Mouse (Mus musculus): ENCODE measurements at regions not wholly inside any gene's neighbourhood (a gene's known extent, or its start where the extent isn't known, plus 50 kb on each side); places are given as distances from the start of the nearest gene placed in this dataset.
A peak's percentile ranks its signal among the peaks of the same experiment; 100 is the strongest.

DNA sequence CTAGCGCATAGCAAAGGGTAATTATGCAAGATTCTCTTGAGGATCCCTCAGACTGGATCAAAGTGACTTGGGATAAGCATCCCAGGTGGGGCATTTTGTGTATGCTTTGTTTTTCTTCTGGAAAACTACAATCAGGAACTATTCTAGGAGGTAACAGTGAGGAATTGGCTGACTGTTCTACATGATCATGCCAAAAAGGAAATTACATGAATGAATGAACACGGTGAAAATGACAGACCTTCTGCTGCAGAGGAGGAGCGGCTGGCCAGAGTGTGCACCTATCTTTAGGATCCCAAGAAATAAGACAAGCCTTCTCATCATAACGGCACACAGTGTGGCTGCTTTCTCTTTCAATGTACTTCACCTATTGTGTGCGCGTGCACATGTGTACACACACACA, 317.5 kb upstream of the Sash1 start:
- DNase-seq (ENCODE audit: extremely low read depth, insufficient read length, low spot score), result no peak

DNA sequence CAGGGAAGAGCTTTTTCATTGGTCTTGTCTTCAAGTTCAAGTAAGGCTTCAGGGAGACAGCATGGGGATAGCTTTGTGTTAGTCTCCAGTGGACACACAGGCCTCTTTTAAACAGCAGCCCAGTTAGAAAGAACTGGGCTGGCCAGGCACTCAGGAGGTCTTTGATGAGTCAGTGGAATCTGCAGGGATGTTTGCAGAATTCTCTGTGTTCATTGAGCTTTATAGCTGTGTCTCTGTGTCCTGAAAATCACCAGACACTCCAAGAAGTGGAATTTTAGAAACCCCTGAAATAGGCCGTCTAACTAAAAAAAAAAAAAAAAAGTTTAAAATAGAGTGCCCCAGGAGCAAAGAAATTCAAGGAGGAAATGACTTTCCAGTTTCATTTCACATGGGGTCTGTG, 317.1 kb upstream of the Sash1 start:
- no peak for DNase-seq (ENCODE audit: extremely low read depth, insufficient read length, low spot score)

DNA sequence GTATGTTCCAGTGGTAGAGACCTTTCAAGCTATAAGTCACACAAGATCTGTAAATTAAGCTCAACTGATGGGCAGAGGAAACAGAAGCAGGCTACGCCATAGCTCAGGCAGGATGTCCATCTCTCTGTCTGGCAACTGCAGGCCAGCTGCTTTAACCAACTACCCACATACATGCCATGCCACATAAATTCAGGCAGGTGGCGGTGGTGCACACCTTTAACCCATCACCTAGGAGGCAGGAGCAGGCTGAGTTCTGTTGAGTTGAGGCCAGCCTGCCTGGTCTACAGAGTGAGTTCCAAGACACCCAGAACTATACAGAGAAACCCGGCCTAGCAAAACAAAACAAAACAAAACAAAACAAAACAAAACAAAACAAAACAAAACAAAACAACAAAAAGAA, 289.1 kb upstream of the Sash1 start:
- DNase-seq (ENCODE audit: extremely low read depth, insufficient read length, low spot score), result no peak

DNA sequence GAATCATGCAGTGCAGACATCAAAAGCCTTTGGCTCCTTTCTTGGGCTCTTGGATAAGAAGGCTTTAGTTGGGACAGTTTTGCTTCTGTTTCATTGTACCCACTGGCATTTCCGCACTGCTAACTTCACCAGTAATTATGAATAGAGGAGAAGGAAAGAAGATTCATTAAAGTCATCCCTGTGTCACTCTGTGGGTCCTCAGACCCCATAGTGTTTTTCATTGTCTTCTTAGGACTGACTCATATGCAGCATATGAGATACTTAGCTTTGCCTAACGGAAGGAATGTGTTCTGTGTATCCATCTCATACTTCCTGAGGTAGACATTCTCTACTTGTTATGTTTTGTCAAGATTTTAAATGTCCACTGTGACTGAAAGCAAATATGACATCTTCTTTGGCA, 287.6 kb upstream of the Sash1 start:
- DNase-seq (ENCODE audit: extremely low read depth, insufficient read length, low spot score), result no peak

DNA sequence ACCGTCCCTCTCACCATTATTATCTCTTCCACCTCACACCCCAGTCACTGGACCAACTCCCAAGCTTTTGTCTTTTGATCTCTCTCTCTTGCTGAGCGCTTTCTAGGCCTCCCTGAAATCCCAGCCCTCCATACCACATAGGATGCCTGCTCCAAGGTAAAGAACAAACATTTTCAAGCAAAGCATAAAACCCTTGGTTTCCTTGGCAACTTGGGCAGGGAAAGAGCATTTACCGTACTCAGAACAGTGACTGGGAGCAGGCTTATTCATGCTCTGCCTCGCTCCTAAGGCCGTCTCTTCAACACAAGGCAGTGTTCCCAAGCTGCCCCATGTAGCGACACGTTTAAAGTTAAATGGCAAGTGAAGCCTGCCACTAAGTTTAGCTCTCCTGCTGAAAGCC, 282.9 kb upstream of the Sash1 start:
- no peak for DNase-seq (ENCODE audit: extremely low read depth, insufficient read length, low spot score)

DNA sequence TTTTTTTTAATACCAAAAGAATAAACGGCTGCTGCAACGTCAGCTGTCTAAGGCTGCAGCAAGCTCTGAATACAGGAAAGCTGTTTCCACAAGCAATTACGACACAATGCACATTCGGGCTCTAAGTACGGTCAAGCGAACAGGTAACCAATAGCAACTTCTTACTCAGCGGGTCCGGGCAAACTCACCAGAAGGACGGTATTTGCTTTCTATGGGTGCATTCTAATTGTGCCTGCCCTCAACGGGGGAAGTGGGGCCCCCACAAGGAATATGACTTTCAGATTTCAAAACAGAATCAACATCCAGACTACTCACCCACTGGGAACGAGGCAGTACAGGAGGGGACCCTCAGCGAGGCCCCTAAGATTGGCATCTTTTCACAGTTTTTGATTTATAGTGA, 280.1 kb upstream of the Sash1 start:
- DNase-seq (ENCODE audit: extremely low read depth, insufficient read length, low spot score), result no peak

DNA sequence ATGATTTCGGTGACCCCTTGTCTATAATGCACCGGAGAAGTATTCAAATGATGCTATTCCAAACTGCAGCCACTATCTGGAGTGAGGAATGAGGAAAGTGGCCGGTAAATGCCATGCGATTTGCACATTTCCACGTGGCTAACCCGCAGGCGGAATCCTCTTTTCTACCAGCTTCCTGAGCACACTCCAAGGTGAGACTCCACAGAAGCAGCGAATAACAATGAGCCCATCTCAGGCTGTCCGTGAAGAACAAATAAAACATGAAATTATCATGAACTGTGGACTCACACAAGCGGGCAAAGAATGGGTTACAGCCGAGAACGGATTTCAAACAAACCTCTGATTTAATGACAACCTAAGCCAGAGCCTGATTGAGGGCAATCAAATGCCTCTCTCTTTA, 279.7 kb upstream of the Sash1 start:
- DNase-seq (ENCODE audit: extremely low read depth, insufficient read length, low spot score), result no peak

DNA sequence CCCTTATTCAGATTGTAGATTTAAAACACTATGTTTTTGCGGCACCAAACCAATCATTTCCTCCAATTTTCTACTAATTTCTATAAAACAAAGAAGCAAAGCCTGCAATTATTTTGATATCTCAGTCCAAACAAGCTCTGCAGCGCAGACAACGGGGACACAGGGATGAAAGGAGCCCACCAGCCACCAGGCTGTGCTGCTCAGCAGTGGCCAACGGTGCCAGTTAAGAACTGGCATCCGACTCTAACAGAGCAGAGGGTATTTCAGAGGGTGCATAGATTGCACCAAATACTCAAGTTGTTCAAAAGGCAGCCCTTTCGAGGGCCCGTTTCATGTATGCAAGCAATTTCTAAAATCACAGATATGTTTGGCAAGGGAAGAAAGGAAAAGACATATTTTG, 278.5 kb upstream of the Sash1 start:
- no peak for DNase-seq (ENCODE audit: extremely low read depth, insufficient read length, low spot score)

DNA sequence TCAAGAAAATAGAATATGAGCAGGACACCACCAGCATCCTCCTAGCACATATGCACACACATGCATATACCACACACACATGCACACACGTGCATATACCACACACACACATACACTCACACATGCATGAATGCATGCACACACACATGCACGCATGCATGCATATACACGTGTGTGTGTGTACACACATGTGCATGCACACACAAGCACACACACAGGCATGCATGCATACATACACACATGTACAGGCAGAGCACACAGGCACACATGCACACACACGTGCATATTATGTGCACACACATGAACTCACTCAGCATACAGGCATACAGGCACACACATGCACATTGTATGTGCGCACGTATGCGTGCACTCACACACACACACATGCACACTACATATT, 275.7 kb upstream of the Sash1 start:
- no peak for DNase-seq (ENCODE audit: extremely low read depth, insufficient read length, low spot score)

DNA sequence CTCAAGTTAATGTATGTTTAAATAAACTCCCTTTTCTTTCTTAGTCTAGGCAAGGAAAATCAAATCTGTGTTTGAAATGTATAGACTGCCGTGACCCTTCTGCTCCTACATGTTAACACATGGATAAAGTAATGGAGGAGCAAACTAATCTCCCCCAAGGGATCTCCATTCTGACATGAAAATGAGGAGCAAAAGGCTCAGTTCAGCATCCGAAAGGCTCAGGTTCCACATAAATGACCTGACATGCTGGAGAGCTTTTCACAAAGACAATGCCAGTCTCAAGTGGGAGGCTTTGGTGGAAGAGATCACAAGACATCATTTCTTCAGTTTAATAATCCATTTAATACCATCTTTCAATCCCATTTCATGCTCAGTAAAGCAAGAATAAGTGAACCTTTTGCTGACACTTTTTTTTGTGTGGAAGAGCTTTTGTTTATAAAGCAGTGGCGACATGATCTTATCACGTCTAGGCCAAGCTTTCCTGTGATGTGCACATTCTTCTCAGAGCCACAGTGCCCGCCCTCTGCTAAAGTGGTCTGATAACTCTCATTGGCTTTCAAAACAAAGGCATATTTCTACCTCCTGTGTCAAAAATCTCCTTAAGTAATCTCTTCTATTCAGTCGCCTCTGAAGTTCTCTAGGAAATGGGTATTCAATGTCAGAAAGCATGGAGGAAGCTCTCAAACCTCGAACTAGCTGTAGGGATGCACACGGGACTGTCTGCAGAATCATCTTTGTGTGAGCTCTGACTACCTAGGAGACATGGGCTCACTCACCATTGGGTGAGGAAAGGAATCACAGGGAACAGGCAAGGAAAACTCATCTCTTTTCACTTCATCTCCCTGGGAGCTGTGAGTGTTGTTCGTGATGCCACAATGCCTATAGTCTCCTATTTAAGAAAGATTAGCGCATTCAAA, 271.7 kb upstream of the Sash1 start:
- DNase-seq (ENCODE audit: extremely low read depth, insufficient read length, low spot score), result no peak

DNA sequence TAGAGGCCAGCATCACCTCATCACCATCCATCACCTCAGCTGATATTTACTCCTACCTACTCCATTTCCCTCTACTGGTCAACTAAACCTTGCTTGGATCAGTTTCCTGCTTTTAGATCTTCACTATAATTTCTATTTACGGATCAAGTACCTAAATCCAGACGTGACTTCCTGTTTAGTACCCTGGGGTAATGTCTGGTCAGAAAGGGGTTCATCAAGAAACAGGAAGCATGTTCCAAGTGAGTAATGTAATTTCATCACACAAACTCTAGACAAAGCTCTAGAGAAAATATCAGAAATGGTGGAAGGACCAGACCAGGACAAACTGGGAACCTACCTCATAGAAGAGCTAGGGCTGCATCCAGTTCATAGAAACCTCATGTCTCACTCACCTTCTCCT, 250.2 kb upstream of the Sash1 start:
- DNase-seq (ENCODE audit: extremely low read depth, insufficient read length, low spot score), result no peak

DNA sequence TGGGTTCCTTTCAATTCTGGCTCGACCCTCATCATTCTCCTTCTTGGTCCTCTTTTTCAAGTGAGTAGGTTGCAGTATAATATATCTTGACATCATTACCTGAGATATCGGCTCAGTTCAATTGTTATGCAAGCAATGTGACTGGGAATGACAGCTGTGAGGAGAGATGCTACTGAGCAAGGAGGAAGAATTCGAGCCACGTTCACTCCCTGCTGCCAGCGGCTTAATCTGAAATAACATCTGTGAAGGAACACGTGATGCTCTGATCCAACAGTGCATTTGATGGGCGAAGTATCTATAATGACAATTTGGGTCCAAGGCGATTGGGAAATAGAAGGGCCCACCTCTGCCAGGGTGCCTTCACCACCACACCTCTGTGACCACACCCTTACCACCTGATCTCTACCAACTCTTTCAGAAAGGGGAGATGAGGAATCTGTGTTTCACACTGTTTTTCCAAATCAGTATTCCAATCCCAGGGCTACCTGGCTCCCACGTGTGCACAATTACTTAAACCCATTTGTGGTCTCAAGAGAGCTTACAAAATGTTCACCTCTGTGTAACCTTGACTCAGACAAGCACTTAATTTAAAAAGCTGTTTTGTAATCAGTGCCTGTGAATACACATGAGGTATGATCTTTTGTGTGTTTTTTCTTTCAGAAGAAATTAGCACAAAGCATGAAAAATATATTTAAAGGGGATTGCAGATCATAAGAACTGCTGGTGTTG, 248.6 kb upstream of the Sash1 start:
- no peak for DNase-seq (ENCODE audit: extremely low read depth, insufficient read length, low spot score)

DNA sequence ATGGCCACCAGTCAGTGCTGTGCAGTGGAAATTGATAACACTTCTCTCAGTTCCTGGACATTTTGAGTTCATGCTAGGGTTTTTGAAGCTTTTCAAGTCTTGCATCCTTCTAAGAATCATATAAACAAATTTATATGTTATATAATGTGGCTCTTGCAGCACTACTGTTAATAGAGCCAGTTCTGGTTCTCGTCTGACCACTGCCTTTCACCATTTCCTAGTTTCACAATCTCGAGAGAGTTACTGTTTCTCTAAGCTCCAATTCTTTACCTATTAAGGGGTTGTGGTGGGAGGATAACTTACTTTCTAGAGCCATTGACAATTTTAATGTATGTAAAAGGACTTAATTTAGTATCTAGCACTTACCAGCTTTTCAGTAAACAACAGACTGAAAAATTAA, 244.2 kb upstream of the Sash1 start:
- DNase-seq (ENCODE audit: extremely low read depth, insufficient read length, low spot score), result no peak

DNA sequence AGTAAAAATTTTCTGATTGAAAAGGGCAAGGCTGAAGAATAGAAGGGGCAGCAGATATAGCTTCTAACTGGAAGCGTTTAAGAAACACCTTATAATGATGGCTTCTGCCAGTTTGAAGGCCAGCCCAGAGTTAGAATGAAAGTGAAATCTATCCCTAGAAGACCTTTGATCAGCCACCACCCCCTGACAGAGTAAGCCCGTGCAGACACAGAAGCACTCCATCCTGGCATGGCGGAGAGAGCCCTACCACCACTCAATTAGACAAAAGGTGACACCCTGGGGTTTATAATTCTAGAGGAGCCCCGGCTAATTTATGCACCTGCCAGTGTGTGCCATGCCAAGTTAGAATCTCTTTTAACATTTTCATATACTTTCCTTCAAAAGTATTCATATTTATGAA, 233.4 kb upstream of the Sash1 start:
- DNase-seq (ENCODE audit: extremely low read depth, insufficient read length, low spot score), result no peak

DNA sequence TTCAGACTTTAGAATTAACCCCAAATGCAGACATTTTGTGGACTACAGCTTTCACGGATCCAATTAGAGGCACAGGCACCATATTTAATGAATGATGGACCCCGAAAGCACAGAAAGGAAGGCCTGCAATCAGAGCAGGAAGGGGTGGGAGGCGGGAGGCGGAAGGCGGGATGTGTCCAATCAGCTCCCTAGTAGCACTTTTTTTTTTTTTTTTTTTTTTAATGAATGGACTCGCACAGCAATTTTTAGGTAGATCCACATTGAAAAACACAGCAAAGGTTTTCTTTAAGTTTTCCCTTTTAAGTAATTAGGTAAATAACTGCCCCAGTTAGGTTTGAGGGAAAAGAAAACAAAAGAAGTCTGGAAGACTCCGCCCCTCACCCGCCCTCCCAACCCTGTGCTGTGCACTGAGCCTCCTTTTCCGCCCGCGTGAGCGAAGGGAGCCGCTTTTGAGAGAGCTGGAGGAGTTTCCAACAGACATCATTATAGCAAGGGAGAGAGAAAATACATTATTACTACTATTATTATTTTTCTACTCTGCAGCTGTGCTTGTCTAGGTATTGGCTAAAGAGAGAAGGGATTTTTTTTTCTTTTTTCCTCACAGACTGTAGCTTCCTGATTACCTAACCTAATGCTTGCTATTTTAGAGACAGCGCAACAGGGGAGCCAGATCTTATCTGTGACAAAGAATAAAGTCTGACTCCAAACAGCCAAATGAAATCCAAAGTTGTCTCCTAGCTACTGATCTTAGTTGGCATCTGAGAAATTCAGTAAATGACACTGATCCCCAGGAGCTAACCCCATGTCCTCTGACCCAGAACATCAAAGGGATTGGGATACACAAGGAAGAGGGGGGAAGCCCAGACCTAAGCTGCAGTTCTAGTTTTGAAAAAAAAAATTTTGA, 232.0 kb upstream of the Sash1 start:
- DNase-seq (ENCODE audit: extremely low read depth, insufficient read length, low spot score), result peak; percentile 4

DNA sequence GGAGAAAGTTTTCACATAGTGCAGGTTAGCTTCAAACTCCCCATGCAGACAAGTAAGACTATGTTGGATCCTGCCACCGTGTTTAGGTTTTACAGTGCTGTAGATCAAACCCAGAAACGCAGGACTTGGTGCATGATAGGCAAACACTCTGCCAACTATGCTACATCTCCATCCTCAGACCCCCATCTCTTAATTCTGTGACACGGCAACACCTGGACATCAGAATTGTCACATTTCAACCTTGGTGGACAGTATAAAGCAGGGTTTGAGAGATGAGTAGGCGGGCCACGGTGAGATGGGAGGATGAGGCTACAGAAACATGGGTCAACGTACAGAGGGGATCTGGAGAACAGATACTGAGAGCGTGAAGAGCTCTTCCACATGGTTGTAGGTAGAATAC, 231.3 kb upstream of the Sash1 start:
- DNase-seq (ENCODE audit: extremely low read depth, insufficient read length, low spot score), result no peak

DNA sequence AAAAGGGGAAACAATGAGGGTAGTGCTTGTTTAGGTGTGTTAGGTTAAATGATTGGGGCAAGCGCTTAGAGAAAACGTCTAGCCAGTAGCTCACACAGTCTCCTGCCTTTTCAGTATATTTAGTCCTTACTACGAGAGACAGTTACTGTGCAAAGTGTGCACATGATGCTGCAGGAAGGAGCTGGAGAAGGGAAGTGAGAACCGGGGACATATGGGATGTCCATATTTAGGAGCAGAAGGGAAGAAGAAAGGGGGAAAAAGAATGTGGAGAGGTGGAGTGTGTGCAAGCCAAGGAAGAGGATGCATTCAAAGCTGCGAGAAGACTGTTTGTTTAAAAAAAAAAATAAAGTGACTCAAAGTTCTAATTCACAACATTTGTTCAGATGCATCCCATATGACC, 227.8 kb upstream of the Sash1 start:
- DNase-seq (ENCODE audit: extremely low read depth, insufficient read length, low spot score), result no peak

DNA sequence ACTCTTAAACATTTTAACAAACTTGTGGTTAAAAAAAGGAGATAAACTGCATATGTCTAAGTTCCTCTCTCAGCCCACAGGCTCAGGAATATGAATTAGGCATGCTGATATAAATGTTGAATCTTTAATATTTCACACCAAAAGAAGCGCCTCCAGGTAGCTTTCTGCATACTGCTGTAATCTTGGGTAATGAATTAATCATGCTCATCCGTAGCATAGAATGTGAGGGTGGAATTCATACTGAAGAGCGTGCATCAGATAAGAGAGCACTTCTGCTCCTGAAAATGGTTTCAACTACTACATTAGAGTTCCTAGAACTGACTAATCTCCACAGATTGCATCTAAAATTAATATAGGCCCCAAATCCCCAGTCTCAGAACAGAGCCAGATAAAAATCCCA, 225.2 kb upstream of the Sash1 start:
- no peak for DNase-seq (ENCODE audit: extremely low read depth, insufficient read length, low spot score)

DNA sequence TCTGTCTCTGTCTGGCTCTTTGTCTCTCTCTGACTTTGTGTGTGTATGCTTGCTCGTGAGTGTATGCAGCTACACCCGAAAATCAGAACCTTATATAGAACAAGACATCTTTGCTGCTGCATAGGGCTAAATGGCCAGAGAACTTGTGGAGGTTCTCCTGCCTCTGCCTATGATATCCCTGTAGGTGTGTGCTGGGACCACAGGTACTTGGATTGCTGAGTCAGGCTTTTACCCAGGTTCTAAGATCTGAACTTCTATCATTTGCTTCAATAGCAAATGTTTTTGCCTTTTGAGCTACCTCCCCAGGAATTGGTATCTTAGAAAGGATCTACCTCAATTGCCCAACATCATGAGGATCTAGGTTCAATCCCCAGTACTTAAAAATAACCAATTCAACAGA, 210.3 kb upstream of the Sash1 start:
- no peak for DNase-seq (ENCODE audit: extremely low read depth, insufficient read length, low spot score)

DNA sequence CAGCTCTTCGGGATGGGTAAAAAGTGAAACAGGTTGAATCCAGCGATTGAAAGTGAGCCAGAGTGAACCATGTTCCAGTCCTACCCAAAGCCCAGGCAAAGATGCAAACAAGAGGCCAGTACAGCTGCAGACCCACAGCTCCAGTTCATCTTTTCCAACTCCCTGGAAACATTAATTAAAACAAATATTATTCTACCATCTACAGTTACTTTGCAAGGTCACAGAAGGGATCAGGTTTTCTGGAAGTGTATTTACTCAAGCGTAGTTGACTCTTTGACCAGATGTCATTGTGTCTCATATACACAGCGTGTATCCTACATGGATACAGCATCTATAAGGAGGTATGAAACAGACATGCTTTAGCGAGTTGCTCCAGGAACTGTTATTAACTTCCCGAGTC, 209.3 kb upstream of the Sash1 start:
- DNase-seq (ENCODE audit: extremely low read depth, insufficient read length, low spot score), result no peak

DNA sequence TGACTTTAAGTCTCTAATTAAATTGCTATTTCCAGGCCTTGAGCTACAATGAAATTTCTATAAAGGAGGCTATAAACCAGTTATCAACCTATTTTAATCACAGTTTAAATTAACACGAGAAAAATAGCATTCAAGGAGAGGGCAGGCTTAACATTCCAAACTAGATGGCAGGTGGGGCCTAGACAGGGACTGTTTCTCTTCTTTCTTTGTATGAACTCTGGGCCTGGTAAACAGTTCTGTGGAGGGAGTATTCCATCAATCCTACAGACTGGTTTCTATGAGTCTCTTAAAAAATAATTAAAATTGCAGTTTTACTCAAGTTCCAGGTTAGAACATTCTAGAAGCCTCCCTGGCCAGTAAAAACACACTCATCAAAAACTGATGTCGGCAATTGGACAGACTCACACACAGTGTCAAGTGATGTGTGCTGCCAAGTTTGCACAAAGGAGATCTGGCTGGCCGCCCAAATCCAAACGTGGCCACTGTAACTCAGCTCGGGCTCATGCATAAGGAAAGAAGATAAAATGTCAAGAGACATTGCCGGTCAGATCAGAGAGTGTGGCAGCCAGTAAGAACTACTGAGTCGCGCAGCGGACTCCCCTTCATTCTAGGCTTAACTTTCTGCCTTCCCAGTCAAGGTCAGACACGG, 206.5 kb upstream of the Sash1 start:
- DNase-seq (ENCODE audit: extremely low read depth, insufficient read length, low spot score), result no peak
